Mouse (Mus musculus): Measurements from ENCODE around the gene Ttf1. TPM values are rescaled to one million over a fixed set of nuclear protein-coding genes. Genes with fewer than 3 reads are reported as not detected.

The Ttf1 gene
- polyA plus RNA-seq, 2 experiments from 2014 or later: 15.4 to 18.3 TPM

- no peak for ATAC-seq
Observed at GRCm38 (mm10) chr2:29130118-29130899, 70.2 kb downstream of the Ttf1 start.

- no peak for ATAC-seq
Observed at GRCm38 (mm10) chr2:29135161-29135560, 75.1 kb downstream of the Ttf1 start.

Other genes starting within 250 kb of the Ttf1 start
- gene Gtf3c4, start 219.9 kb upstream of the Ttf1 start, polyA plus RNA-seq (2017; shearing (Covaris generic)): 1 to 10 TPM; 1.9 to 2.4 TPM
- 10 to 100 TPM; 11.1 to 11.4 TPM for gene Ddx31, start 219.9 kb upstream of the Ttf1 start, polyA plus RNA-seq (2017; shearing (Covaris generic))
- gene Barhl1, start 143.6 kb upstream of the Ttf1 start, polyA plus RNA-seq (2017; shearing (Covaris generic)): not detected
- 1 to 10 TPM; 1.2 TPM for gene Cfap77, start 5.2 kb upstream of the Ttf1 start, polyA plus RNA-seq (2017; shearing (Covaris generic))
- gene Setx, start 63.9 kb downstream of the Ttf1 start, polyA plus RNA-seq (2017; shearing (Covaris generic)): 10 to 100 TPM; 31.1 to 32.1 TPM
- gene Ntng2, start 192.7 kb downstream of the Ttf1 start, polyA plus RNA-seq (2017; shearing (Covaris generic)): 1 to 10 TPM; 3.8 to 5.7 TPM

Measured in activated CD4-positive, CD25-positive, alpha-beta regulatory T cell, adult 4 months (primary cell).